Mouse (Mus musculus) kidney, adult 2 months (tissue): ENCODE data around the gene Nmrk1.

Experiments used
- CTCF ChIP-seq: fragments of 200-500 bp; conservative IDR thresholded peaks from 2 replicates; pipeline ENCODE4 v1.5.1; 2011; ENCODE audit warnings: low read depth, mild to moderate bottlenecking, control low read depth, low read length, moderate library complexity, mixed read lengths; ENCODE audit not compliant: insufficient read depth, insufficient read length
- POLR2A ChIP-seq: fragments of 200-500 bp; IDR thresholded peaks from one replicate; pipeline ENCODE4 v1.6.1; 2011; ENCODE audit warnings: low read depth, low read length, control low read depth

DNA sequence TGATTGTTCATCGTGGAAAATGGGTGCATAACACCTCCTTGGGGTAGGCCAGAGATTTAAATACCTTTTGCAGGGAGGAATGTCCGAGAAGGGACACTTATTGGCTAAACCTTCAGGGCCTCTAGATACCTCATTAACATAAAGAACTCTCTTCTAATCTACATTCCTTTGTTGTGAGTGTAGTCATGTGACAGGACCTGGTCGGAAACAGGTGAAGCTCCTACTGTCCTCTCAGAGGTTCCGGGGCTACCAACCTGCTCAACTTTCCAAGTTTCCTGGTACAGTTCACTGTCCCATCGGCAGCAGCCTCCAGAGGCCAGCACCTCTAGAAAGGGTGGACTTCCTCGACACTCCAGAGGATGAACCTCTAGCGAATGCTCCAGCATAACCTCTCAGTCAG is 24.2 kb downstream of the Nmrk1 start:
- TF ChIP-seq CTCF (no peak), POLR2A (no peak)
